12 mouse cellular contexts compared by ENCODE assay signal in genomic region chr2:62628356-62628755, GRCm38 (mm10).
DNase-seq lines count a peak whose midpoint lies in the region.
"Had no signal": no experiment of that assay in that cellular context is flagged by ENCODE, and none has a peak within 500 bp of the region (broad histone marks: within the 10 kb centered on the region; RNA-seq: fewer than 3 reads in every experiment).

No protein-coding gene starts in this region.

- peak; percentile 76 for DNase-seq in right cerebral cortex, adult 18-20 months
- DNase-seq in right cerebral cortex, postnatal 4 days: no peak
- DNase-seq in layer of hippocampus, adult 9-11 months: peak; percentile 79
- DNase-seq in right cerebral cortex, adult 2 months (ENCODE audit: low spot score in 2 of 2): peak; percentile 60 to 73
- no peak for DNase-seq in lung, postnatal 10 days
- DNase-seq in thymus, postnatal 25 days: no peak
- DNase-seq in cerebellum, postnatal 4 days (ENCODE audit: low spot score in 2 of 2): no peak
- DNase-seq: cerebellum, adult 8-10 months; kidney, postnatal 4 days; lung, adult 2 months; lung, postnatal 4 days; thymus, adult 2 months had no signal

Comparison
In these comparisons a context has a peak if more than half of its experiments do, and no peak if none do; other contexts are left out.
1. DNase-seq: peak in right cerebral cortex, adult 18-20 months (single experiment), layer of hippocampus, adult 9-11 months (single experiment) and right cerebral cortex, adult 2 months (2 of 2); none in right cerebral cortex, postnatal 4 days (single experiment), lung, postnatal 10 days (single experiment), thymus, postnatal 25 days (single experiment) and cerebellum, postnatal 4 days (0 of 2).